Mouse (Mus musculus): ENCODE data around the gene Atp5j.
A peak's percentile ranks its signal among the peaks of the same experiment; 100 is the strongest.

Gene Atp5j

DNA sequence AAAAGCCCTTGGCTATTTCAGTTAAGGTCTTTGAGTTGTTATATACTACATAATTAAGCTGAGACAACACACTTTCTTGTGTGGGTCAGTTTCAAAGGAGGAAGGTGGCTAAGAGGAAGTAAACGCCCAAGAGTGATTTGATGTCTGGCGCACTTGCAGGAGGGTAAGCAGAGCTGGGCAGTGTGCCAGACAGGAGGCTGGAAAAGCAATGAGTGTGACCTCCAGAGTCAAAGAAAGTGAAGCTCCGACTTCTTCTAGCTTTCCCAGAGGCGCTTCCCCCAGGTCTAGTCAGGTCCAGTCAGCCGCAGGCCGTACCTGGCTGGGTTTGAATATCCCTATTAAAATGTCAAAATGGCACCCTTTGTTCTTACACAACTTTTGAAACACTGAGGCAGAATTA lies 33.2 kb downstream of the Atp5j start:
- no peaks in the 10 kb centered on the region for H3K9me3 ChIP-seq (ENCODE audit: low read length)
- peaks cover 84% of the 10 kb centered on the region for H3K36me3 ChIP-seq (ENCODE audit: insufficient read depth, low read length)
- TF ChIP-seq NANOG (IDR thresholded peaks at IDR 0.05; ENCODE audit: borderline replicate concordance, low read length) (no peak), CTCF (conservative IDR thresholded peaks at IDR 0.05; ENCODE audit: low read length) (no peak), POU5F1 (IDR thresholded peaks at IDR 0.05; ENCODE audit: borderline replicate concordance, low read length) (no peak)
- H3K4me1 ChIP-seq (replicated peaks; ENCODE audit: low read depth, low read length) = peaks cover 43% of the 10 kb centered on the region
- H3K27me3 ChIP-seq (ENCODE audit: insufficient read depth, low read length) = no peaks in the 10 kb centered on the region
- no peak overlapping the region for H3K4me3 ChIP-seq (replicated peaks; ENCODE audit: low read length)

DNA sequence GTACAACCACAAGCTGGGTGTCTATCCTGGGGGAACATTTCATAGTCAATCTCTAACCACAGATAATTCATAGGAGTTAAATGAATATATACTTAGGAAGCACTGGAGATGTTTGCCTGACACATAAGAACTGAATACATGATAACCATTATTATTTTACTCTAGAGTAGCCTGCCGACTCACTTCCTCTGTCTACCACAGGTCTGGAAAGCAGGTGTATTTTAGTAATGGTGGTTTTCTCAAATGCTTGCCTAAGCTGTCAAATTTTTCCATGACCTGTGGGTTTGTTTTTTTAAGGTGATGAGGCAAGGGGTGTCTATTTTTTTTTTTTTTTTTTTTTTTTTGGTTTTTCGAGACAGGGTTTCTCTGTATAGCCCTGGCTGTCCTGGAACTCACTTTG lies 35.4 kb downstream of the Atp5j start:
- Histone ChIP-seq H3K4me3 (replicated peaks; ENCODE audit: low read length) (no peak overlapping the region), H3K27me3 (ENCODE audit: insufficient read depth, low read length) (no peaks in the 10 kb centered on the region), H3K36me3 (ENCODE audit: insufficient read depth, low read length) (peaks cover 79% of the 10 kb centered on the region), H3K4me1 (replicated peaks; ENCODE audit: low read depth, low read length) (peaks cover 43% of the 10 kb centered on the region), H3K9me3 (ENCODE audit: low read length) (no peaks in the 10 kb centered on the region)
- TF ChIP-seq CTCF (conservative IDR thresholded peaks at IDR 0.05; ENCODE audit: low read length) (no peak), POU5F1 (IDR thresholded peaks at IDR 0.05; ENCODE audit: borderline replicate concordance, low read length) (no peak), NANOG (IDR thresholded peaks at IDR 0.05; ENCODE audit: borderline replicate concordance, low read length) (no peak)

DNA sequence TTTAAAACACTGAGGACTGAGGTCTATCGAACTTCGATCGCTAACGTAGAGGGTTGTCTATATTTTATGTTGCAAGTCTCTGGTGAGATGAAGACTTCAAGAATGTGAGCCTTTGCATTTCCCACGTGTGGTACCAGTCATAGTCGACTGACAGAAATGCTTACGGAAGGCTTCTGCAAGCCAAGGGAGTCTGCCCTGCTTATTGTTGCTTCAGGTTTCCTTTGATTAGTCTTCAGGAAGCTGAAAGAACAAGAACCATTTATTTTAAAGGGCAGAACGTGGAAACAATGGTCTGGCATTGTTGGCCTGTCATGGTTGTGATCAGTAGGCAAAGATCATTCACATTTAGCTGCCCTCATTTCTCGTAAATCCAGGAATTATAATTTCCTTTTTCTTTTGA lies 38.7 kb downstream of the Atp5j start:
- Histone ChIP-seq H3K27me3 (ENCODE audit: insufficient read depth, low read length) (no peaks in the 10 kb centered on the region), H3K9me3 (ENCODE audit: low read length) (no peaks in the 10 kb centered on the region), H3K36me3 (ENCODE audit: insufficient read depth, low read length) (peaks cover 61% of the 10 kb centered on the region), H3K4me1 (replicated peaks; ENCODE audit: low read depth, low read length) (peaks cover 62% of the 10 kb centered on the region), H3K4me3 (replicated peaks; ENCODE audit: low read length) (no peak overlapping the region)
- no peak for TF ChIP-seq CTCF (conservative IDR thresholded peaks at IDR 0.05; ENCODE audit: low read length)
- TF ChIP-seq POU5F1 (IDR thresholded peaks at IDR 0.05; ENCODE audit: borderline replicate concordance, low read length) = no peak

DNA sequence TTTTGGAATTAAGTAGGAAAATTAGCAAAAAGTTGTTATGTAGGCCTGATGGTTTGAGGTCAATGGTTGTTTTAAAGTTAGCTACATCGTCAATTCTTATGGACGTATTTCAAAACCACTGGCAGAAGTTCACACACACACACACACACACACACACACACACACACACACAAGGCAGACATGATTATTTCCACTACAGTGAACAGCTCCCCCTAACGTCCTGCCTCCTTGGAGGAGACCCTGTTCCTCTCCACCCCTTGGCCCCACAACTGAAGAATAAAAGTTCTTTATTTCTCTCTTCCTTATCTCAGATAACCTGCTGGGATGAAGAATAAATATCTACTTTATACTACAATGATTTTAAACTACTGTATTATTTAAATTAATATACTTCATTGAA lies 40.1 kb downstream of the Atp5j start:
- Histone ChIP-seq H3K36me3 (ENCODE audit: insufficient read depth, low read length) (peaks cover 58% of the 10 kb centered on the region), H3K4me1 (replicated peaks; ENCODE audit: low read depth, low read length) (peaks cover 54% of the 10 kb centered on the region), H3K4me3 (replicated peaks; ENCODE audit: low read length) (no peak overlapping the region), H3K9me3 (ENCODE audit: low read length) (peaks cover 5% of the 10 kb centered on the region; the same call in 1 of the 2 replicates), H3K27me3 (ENCODE audit: insufficient read depth, low read length) (no peaks in the 10 kb centered on the region)
- no peak for TF ChIP-seq NANOG (IDR thresholded peaks at IDR 0.05; ENCODE audit: borderline replicate concordance, low read length)
- TF ChIP-seq POU5F1 (IDR thresholded peaks at IDR 0.05; ENCODE audit: borderline replicate concordance, low read length) = no peak
- no peak for TF ChIP-seq CTCF (conservative IDR thresholded peaks at IDR 0.05; ENCODE audit: low read length)

DNA sequence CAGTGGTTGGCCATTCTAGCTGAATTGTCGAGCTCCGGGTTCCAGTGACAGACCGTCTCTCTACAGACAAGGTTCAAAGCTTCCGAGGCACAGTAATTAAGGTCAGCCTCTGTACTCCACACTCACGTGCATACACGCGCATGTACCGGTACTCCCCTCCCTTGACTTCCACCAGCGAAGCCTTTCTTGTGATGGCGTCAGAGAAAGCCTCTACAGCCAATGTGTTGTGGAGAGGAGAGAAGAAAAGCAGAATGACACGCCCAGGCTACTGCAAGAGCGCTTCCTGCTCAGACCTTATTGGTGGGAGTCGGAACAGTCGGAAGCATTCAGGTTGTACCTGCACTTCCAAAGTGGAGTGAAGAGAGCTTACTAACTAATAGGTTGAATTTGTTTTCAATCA lies 42.0 kb downstream of the Atp5j start:
- H3K9me3 ChIP-seq (ENCODE audit: low read length) = peaks cover 12% of the 10 kb centered on the region; the same call in 1 of the 2 replicates
- H3K27me3 ChIP-seq (ENCODE audit: insufficient read depth, low read length) = no peaks in the 10 kb centered on the region
- H3K36me3 ChIP-seq (ENCODE audit: insufficient read depth, low read length) = peaks cover 59% of the 10 kb centered on the region
- TF ChIP-seq NANOG (IDR thresholded peaks at IDR 0.05; ENCODE audit: borderline replicate concordance, low read length) (no peak), CTCF (conservative IDR thresholded peaks at IDR 0.05; ENCODE audit: low read length) (no peak), POU5F1 (IDR thresholded peaks at IDR 0.05; ENCODE audit: borderline replicate concordance, low read length) (no peak)
- H3K4me3 ChIP-seq (replicated peaks; ENCODE audit: low read length) = peak overlapping the region; percentile 43
- peaks cover 39% of the 10 kb centered on the region for H3K4me1 ChIP-seq (replicated peaks; ENCODE audit: low read depth, low read length)

DNA sequence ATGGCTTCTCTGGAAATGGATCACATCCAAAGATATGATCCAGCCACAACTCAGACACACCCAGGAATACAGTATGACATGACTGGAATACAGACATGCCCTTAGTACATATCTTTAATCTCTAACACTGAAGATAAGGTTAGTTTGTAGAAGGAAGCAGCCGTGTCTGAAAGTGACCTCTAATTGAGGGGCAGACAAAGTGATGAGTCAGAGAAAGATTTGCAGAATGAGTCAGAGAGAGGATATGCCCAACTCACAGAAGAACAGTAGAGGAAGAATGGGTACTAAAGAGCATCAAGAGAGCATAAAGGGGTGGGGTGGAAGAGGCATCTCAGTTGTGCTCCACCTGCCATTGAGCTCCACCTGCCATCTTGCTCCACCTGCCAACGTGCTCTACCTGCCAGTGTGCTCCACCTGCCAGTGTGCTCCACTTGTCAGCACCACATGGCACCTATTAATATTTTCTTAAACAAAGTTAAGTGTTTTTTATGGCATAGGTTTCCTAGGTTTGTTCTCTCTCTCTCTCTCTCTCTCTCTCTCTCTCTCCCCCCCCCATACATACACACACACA lies 44.7 kb downstream of the Atp5j start:
- Histone ChIP-seq H3K4me1 (replicated peaks; ENCODE audit: low read depth, low read length) (peaks cover 54% of the 10 kb centered on the region), H3K9me3 (ENCODE audit: low read length) (peaks cover 12% of the 10 kb centered on the region; the same call in 1 of the 2 replicates), H3K4me3 (replicated peaks; ENCODE audit: low read length) (no peak overlapping the region), H3K27me3 (ENCODE audit: insufficient read depth, low read length) (no peaks in the 10 kb centered on the region), H3K36me3 (ENCODE audit: insufficient read depth, low read length) (peaks cover 62% of the 10 kb centered on the region)
- TF ChIP-seq POU5F1 (IDR thresholded peaks at IDR 0.05; ENCODE audit: borderline replicate concordance, low read length) (no peak), NANOG (IDR thresholded peaks at IDR 0.05; ENCODE audit: borderline replicate concordance, low read length) (no peak), CTCF (conservative IDR thresholded peaks at IDR 0.05; ENCODE audit: low read length) (no peak)

DNA sequence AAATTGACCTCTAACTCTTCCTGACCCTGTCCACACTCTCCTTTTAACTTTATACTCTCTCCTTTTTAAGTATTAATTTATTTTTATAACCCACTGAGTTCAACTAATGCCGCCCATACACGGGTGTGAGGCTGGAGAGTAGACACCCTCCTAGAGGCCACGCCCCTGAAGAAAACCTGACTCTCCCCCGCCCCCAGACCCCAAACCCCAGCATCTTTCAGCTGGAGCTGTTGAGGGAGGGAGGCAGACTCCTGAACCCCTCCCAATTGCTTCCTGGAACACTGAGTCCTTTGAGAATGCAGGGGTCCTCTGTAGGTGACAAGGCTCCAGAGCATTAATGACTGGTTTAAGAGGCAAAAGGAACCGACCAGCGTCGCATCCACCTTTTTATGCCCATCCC lies 50.5 kb downstream of the Atp5j start:
- H3K27me3 ChIP-seq (ENCODE audit: insufficient read depth, low read length) = no peaks in the 10 kb centered on the region
- peaks cover 17% of the 10 kb centered on the region for H3K9me3 ChIP-seq (ENCODE audit: low read length)
- H3K4me3 ChIP-seq (replicated peaks; ENCODE audit: low read length) = no peak overlapping the region
- peaks cover 74% of the 10 kb centered on the region for H3K4me1 ChIP-seq (replicated peaks; ENCODE audit: low read depth, low read length)
- H3K36me3 ChIP-seq (ENCODE audit: insufficient read depth, low read length) = peaks cover 80% of the 10 kb centered on the region
- no peak for TF ChIP-seq NANOG (IDR thresholded peaks at IDR 0.05; ENCODE audit: borderline replicate concordance, low read length)
- no peak for TF ChIP-seq POU5F1 (IDR thresholded peaks at IDR 0.05; ENCODE audit: borderline replicate concordance, low read length)
- no peak for TF ChIP-seq CTCF (conservative IDR thresholded peaks at IDR 0.05; ENCODE audit: low read length)

DNA sequence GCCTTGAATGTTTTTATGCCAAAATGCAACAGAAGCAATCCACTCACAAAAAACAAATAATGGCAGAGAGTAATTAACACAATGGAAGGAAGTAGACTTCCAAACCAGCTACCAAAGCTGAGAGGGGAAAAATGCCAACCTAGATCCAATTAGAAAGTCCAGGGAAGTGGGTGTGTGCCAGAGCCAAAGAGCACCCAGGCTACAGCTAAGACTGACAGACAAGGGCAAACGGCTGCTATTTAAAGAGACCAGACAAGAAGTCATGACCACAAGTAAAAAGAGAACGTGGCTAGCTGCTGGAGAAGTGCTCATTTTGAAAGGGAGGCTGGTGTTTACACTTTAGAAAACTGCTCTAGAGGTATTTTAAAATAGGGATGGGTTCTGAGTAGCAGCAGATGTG lies 52.1 kb downstream of the Atp5j start:
- peaks cover 87% of the 10 kb centered on the region for H3K4me1 ChIP-seq (replicated peaks; ENCODE audit: low read depth, low read length)
- peaks cover 80% of the 10 kb centered on the region for H3K36me3 ChIP-seq (ENCODE audit: insufficient read depth, low read length)
- peak overlapping the region; percentile 24; the same call in 1 of the 2 replicates for H3K4me3 ChIP-seq (replicated peaks; ENCODE audit: low read length)
- TF ChIP-seq CTCF (conservative IDR thresholded peaks at IDR 0.05; ENCODE audit: low read length) (no peak), POU5F1 (IDR thresholded peaks at IDR 0.05; ENCODE audit: borderline replicate concordance, low read length) (no peak), NANOG (IDR thresholded peaks at IDR 0.05; ENCODE audit: borderline replicate concordance, low read length) (no peak)
- H3K9me3 ChIP-seq (ENCODE audit: low read length) = peaks cover 28% of the 10 kb centered on the region
- no peaks in the 10 kb centered on the region for H3K27me3 ChIP-seq (ENCODE audit: insufficient read depth, low read length)

DNA sequence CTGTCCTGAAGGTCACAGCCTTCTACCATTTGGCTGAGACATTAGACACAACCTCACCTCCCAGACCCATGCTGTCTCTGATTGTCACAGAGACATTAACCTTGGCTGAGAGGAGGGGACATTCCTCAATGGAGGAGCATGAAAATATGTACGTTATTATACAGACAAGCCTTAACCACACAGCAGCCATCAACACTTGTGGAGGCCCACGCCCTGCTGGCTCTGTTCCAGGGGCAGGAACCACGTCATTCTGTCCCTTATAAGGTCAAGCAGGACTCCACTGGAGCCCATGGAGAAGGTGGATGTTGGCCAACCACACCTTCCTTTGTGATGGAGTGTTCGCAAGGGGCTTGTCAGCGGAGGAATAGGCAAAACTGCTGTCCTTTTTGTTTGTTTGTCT lies 55.7 kb downstream of the Atp5j start:
- Histone ChIP-seq H3K4me1 (replicated peaks; ENCODE audit: low read depth, low read length) (peaks cover 82% of the 10 kb centered on the region), H3K9me3 (ENCODE audit: low read length) (peaks cover 29% of the 10 kb centered on the region), H3K36me3 (ENCODE audit: insufficient read depth, low read length) (peaks cover 70% of the 10 kb centered on the region), H3K4me3 (replicated peaks; ENCODE audit: low read length) (peak overlapping the region; percentile 43), H3K27me3 (ENCODE audit: insufficient read depth, low read length) (no peaks in the 10 kb centered on the region)
- TF ChIP-seq POU5F1 (IDR thresholded peaks at IDR 0.05; ENCODE audit: borderline replicate concordance, low read length) = no peak
- no peak for TF ChIP-seq CTCF (conservative IDR thresholded peaks at IDR 0.05; ENCODE audit: low read length)
- no peak for TF ChIP-seq NANOG (IDR thresholded peaks at IDR 0.05; ENCODE audit: borderline replicate concordance, low read length)
